Mouse (Mus musculus): Measurements from ENCODE around the gene Arih2. TPM values are rescaled to one million over a fixed set of nuclear protein-coding genes. Genes with fewer than 3 reads are reported as not detected.
A peak's percentile ranks its signal among the peaks of the same experiment; 100 is the strongest.

Gene Arih2
- polyA plus RNA-seq, 1 experiment from 2014 or later: 46.6 TPM

GRCm38 (mm10) chr9:108575321-108576297 lies 73.6 kb downstream of the Arih2 start:
- Histone ChIP-seq H3K9me3 (no peaks in the 10 kb centered on the region), H3K4me2 (no peak overlapping the region), H3K4me1 (peaks cover 38% of the 10 kb centered on the region), H3K36me3 (peaks cover 54% of the 10 kb centered on the region), H3K9ac (no peak overlapping the region), H3K4me3 (no peak overlapping the region), H3K27me3 (no peaks in the 10 kb centered on the region), H3K27ac (no peak overlapping the region)
- ATAC-seq (ENCODE audit: borderline replicate concordance, extremely low read depth, low FRiP score, low TSS enrichment): no peak
- WGBS: 77% methylated on average over 37 of the region's 37 CpGs

DNA sequence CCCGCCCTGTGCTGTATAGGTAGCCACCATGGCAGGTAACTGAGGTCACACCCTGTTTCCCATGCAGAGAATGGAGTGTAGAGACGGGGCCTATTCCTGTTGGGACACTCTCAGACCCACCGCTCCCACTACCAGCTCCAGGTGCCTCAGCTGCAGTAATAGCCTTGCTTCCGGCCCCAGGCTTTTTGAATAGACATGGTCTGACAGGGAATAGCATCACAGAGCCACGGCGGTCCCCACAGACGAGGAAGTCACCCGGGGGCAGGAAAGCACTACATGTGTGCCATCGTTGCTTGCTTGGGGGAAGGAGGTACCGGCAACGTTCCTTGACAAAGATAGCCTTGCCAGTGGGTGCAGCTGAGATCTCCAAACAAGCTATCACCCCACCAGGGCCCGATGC lies 74.3 kb downstream of the Arih2 start:
- H3K4me1 ChIP-seq: peaks cover 45% of the 10 kb centered on the region
- 87% methylated on average over 12 of the region's 12 CpGs for WGBS
- peaks cover 54% of the 10 kb centered on the region for H3K36me3 ChIP-seq
- no peak overlapping the region for H3K27ac ChIP-seq
- H3K9ac ChIP-seq: no peak overlapping the region
- no peaks in the 10 kb centered on the region for H3K9me3 ChIP-seq
- no peak for ATAC-seq (ENCODE audit: borderline replicate concordance, extremely low read depth, low FRiP score, low TSS enrichment)
- H3K27me3 ChIP-seq: no peaks in the 10 kb centered on the region
- no peak overlapping the region for H3K4me2 ChIP-seq
- H3K4me3 ChIP-seq: no peak overlapping the region

DNA sequence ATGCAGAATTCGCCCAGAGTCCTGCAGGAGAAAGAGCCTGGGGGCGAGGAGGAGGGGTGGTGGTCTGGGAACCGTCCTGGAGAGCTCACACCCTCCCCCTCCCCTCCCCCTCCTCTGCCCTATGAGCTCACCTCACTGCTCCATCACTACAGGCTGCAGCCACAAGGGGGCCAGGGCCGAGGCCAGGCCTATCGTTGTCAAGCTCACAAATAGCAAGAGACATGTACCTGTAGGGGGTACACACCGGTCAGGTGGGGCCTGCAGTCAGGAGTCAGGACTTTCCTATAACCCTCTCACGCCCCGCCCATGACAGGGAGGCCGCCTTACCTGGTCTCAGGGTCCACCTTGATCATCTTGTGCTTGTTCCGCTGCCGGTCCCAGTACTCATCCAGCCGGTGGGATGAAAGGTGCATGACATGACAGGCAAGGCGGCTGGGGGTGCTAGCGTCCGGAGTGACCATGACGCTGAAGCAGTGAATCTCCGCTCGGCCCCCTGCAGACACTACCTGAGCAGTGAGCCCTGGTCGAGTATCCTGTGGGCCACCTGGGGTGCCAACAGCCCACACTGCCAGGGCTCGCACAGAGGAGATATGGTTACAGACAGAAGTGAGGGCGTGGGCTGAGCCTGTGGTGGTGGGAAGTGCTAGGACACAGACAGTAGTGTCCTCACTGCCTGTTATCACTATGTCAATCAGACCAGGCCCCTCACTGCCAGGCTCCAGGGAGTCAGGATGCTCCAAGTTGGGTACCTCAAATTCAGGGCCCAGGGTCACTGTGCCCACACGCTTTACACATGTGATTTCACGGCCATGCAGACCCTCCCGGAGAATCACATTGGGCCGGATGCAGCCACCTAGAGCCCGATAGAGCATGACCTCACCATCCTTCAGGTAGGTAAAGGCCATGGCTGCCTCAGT lies 75.2 kb downstream of the Arih2 start:
- no peaks in the 10 kb centered on the region for H3K9me3 ChIP-seq
- no peak overlapping the region for H3K4me2 ChIP-seq
- H3K27ac ChIP-seq: 0 out of 2 replicates have a peak overlapping the region, but pooled peaks have one; percentile 10
- WGBS: 53% methylated on average over 26 of the region's 26 CpGs
- no peak overlapping the region for H3K4me3 ChIP-seq
- peaks cover 54% of the 10 kb centered on the region for H3K36me3 ChIP-seq
- ATAC-seq (ENCODE audit: borderline replicate concordance, extremely low read depth, low FRiP score, low TSS enrichment): no peak
- H3K4me1 ChIP-seq: peaks cover 42% of the 10 kb centered on the region
- H3K27me3 ChIP-seq: no peaks in the 10 kb centered on the region
- H3K9ac ChIP-seq: no peak overlapping the region

GRCm38 (mm10) chr9:108572321-108572720 lies 76.9 kb downstream of the Arih2 start:
- Histone ChIP-seq H3K27ac (no peak overlapping the region), H3K4me2 (no peak overlapping the region), H3K27me3 (no peaks in the 10 kb centered on the region), H3K9ac (no peak overlapping the region), H3K4me3 (no peak overlapping the region), H3K36me3 (peaks cover 54% of the 10 kb centered on the region), H3K9me3 (no peaks in the 10 kb centered on the region), H3K4me1 (peaks cover 46% of the 10 kb centered on the region)
- ATAC-seq (ENCODE audit: borderline replicate concordance, extremely low read depth, low FRiP score, low TSS enrichment): no peak
- WGBS: 76% methylated on average over 10 of the region's 10 CpGs

GRCm38 (mm10) chr9:108571401-108571973 lies 77.7 kb downstream of the Arih2 start:
- 89% methylated on average over 16 of the region's 16 CpGs for WGBS
- no peaks in the 10 kb centered on the region for H3K27me3 ChIP-seq
- no peak overlapping the region for H3K27ac ChIP-seq
- H3K36me3 ChIP-seq: peaks cover 53% of the 10 kb centered on the region
- H3K9ac ChIP-seq: no peak overlapping the region
- no peaks in the 10 kb centered on the region for H3K9me3 ChIP-seq
- H3K4me2 ChIP-seq: no peak overlapping the region
- no peak overlapping the region for H3K4me3 ChIP-seq
- no peak for ATAC-seq (ENCODE audit: borderline replicate concordance, extremely low read depth, low FRiP score, low TSS enrichment)
- H3K4me1 ChIP-seq: peaks cover 38% of the 10 kb centered on the region

GRCm38 (mm10) chr9:108570207-108570896 lies 78.8 kb downstream of the Arih2 start:
- WGBS: 2% methylated on average over 40 of the region's 40 CpGs
- Histone ChIP-seq H3K27ac (peak overlapping the region; percentile 54), H3K27me3 (no peaks in the 10 kb centered on the region), H3K4me1 (peaks cover 42% of the 10 kb centered on the region), H3K36me3 (peaks cover 48% of the 10 kb centered on the region), H3K9me3 (no peaks in the 10 kb centered on the region), H3K4me2 (peak overlapping the region; percentile 100), H3K9ac (peak overlapping the region; percentile 61), H3K4me3 (peak overlapping the region; percentile 58)
- ATAC-seq (ENCODE audit: borderline replicate concordance, extremely low read depth, low FRiP score, low TSS enrichment): no peak

GRCm38 (mm10) chr9:108569381-108570206 lies 79.6 kb downstream of the Arih2 start, which contains the start of gene Dalrd3:
TSS of gene Dalrd3 (plus strand) at chr9:108569886.
- Histone ChIP-seq H3K27ac (peak within 1 kb of the TSS; percentile 54), H3K4me2 (peak within 1 kb of the TSS; percentile 100), H3K36me3 (peaks cover 48% of the 10 kb centered on the region), H3K4me3 (peak within 1 kb of the TSS; percentile 58), H3K4me1 (peaks cover 42% of the 10 kb centered on the region), H3K9ac (peak within 1 kb of the TSS; percentile 61), H3K9me3 (no peaks in the 10 kb centered on the region), H3K27me3 (no peaks in the 10 kb centered on the region)
- peak; percentile 56 for ATAC-seq (ENCODE audit: borderline replicate concordance, extremely low read depth, low FRiP score, low TSS enrichment)
- 4% methylated on average over 42 of the region's 42 CpGs for WGBS

DNA sequence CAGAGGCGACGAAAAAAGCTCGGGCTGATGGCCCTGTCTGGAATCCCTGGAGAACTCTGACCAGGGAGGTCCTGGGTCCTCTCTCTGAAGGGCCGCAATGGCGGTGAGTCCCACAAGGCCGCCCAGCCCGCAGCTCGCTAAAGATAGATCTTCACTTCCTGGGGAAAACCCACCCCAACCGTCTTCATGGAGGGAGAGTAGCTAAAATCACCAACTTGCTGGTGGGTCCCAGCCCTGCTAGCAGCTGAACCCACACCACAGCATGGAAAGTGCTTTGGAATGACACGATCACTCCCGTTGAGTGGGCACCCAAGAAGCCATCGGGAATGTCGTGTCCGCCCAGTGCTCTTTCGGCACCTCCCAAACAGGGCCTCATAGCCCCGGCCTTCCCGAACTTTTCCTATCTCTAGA lies 80.7 kb downstream of the Arih2 start:
- Histone ChIP-seq H3K36me3 (peaks cover 49% of the 10 kb centered on the region), H3K9ac (no peak overlapping the region), H3K4me1 (peaks cover 37% of the 10 kb centered on the region), H3K27me3 (no peaks in the 10 kb centered on the region), H3K4me2 (peak overlapping the region; percentile 93), H3K27ac (peak overlapping the region; percentile 95; the same call in 1 of the 2 replicates), H3K4me3 (peak overlapping the region; percentile 89), H3K9me3 (no peaks in the 10 kb centered on the region)
- 71% methylated on average over 17 of the region's 17 CpGs for WGBS
- ATAC-seq (ENCODE audit: borderline replicate concordance, extremely low read depth, low FRiP score, low TSS enrichment): no peak

DNA sequence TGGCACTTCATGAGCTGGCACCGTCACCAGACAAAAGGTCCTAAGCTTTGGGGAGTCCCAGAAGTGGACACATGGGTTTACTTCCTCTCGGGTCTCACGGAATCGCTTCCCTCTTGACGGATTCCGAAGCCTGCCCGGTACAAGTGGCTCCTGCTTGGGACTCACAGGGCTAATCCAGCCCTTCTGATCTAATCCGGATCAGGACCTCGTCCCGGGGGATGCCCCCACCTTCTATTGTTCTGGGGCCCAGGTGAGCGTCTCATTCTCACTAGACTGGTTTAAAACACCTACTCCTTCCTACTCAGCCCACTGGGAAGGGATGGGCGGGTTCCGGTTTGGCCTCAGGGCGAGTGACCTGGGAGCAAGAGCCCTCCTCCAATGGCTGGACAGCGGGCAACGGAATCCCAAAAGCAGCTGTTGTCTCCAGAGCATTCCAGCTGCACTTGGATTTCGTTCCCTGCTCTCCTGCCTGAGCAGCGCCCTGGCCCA lies 81.2 kb downstream of the Arih2 start:
- Histone ChIP-seq H3K4me3 (peak overlapping the region; percentile 89), H3K4me2 (peak overlapping the region; percentile 93), H3K36me3 (peaks cover 49% of the 10 kb centered on the region), H3K27me3 (no peaks in the 10 kb centered on the region), H3K4me1 (peaks cover 37% of the 10 kb centered on the region), H3K27ac (peak overlapping the region; percentile 95), H3K9ac (peak overlapping the region; percentile 86), H3K9me3 (no peaks in the 10 kb centered on the region)
- ATAC-seq (ENCODE audit: borderline replicate concordance, extremely low read depth, low FRiP score, low TSS enrichment): no peak
- 11% methylated on average over 18 of the region's 18 CpGs for WGBS
